Mouse (Mus musculus) CH12.LX (cell line): Measurements from ENCODE around the gene Akr1b10.

Source experiments
- GABPA ChIP-seq: IDR thresholded peaks from 2 replicates; pipeline ENCODE4 v1.6.1; 2012; ENCODE audit warnings: low read depth, low read length, improper control_type of control experiment, inconsistent platforms; ENCODE audit not compliant: insufficient replicate concordance
- POLR2A ChIP-seq: IDR thresholded peaks from 2 replicates; pipeline ENCODE4 v1.6.1; 2011; ENCODE audit warnings: low read depth, mild to moderate bottlenecking, improper control_type of control experiment, low read length

GRCm38 (mm10) chr6:34400696-34401095 lies 16.7 kb downstream of the Akr1b10 start:
- TF ChIP-seq GABPA (no peak), POLR2A (no peak)
